Mouse (Mus musculus): ENCODE results near the gene Tulp4.

DNA sequence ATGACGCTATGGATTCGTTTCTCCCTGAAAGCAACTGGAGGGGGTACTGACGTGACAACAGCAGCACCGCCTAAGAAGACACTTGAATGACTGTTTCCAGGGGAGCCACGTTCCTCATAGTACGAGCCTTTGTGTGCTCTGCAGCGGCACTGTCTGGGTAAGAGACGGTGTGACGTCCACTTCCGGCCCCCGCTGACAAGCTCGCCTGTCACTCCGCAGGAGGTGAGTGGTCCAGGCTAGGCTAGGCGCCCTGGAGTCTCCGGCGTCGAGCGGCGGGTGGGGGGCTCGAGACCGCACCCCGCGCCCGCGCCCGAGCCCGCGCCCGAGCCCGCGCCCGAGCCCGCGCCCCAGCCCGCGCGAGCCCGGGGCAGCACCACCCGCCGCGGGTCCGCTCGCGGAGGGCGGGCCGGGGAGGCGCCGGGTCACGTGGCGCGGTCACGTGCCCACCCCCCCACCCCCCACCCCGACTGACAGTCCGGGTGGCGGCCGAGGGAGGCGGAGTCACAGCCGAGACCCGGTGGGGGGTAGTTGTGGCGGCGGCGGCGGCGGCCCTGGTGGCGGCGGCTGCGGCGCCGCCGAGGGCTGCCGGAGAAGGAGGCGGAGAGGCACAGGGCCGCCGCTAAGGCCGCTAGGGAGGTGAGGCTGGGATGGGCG lies at the start of gene Tulp4:
- no peak for TF ChIP-seq CTCF (IDR thresholded peaks at IDR 0.05; ENCODE audit: low read depth)
- TF ChIP-seq EP300 (IDR thresholded peaks at IDR 0.05; ENCODE audit: low read depth): no peak
